Mouse (Mus musculus) gastrocnemius, adult 8-10 months (tissue): ENCODE measurements around the gene Prpf3. TPM values are rescaled to one million over a fixed set of nuclear protein-coding genes. Genes with fewer than 3 reads are reported as not detected.
"Not testable (repeated sequence)": the region's sequence is repeated elsewhere in the genome, so short reads cannot be mapped to it uniquely, and the experiment has no call there.

ENCODE experiments used
- DNase-seq, 2 experiments: peaks; one replicate each; pipeline ENCODE4 v3.0.0; 2022; ENCODE audit warnings: low spot score in 2 of 2
- total RNA-seq, 4 experiments: library from RNA; stranded (reverse); gene quantifications; 2 replicates each; pipeline ENCODE4 v1.2.4; 2022

Prpf3 gene
- total RNA-seq, 4 experiments from 2014 or later: 12.8 to 18.2 (median 15.1) TPM

- DNase-seq: peak; percentile 92 to 96
Observed at GRCm38 (mm10) chr3:95881979-95882815, 26.5 kb upstream of the Prpf3 start, which contains the start of gene Ciart. Gene Ciart (minus strand): TSS chr3:95882251.

- no peak for DNase-seq
Observed at GRCm38 (mm10) chr3:95879063-95879462, 23.4 kb upstream of the Prpf3 start.

GRCm38 (mm10) chr3:95872048-95872447, 16.4 kb upstream of the Prpf3 start:
- DNase-seq: no peak

- peak; percentile 70 to 78 for DNase-seq
Observed at GRCm38 (mm10) chr3:95871392-95871867, 15.7 kb upstream of the Prpf3 start, which contains the start of gene Mrps21. Gene Mrps21 (minus strand): TSS chr3:95871519.

GRCm38 (mm10) chr3:95870976-95871375, 15.3 kb upstream of the Prpf3 start:
- no peak for DNase-seq

- DNase-seq: no peak
Observed at GRCm38 (mm10) chr3:95867408-95867807, 11.7 kb upstream of the Prpf3 start.

GRCm38 (mm10) chr3:95866071-95866470, 10.4 kb upstream of the Prpf3 start:
- no peak for DNase-seq

GRCm38 (mm10) chr3:95865571-95865970, 9.9 kb upstream of the Prpf3 start:
- no peak for DNase-seq

- DNase-seq: no peak
Observed at GRCm38 (mm10) chr3:95865050-95865449, 9.4 kb upstream of the Prpf3 start.

- no peak for DNase-seq
Observed at GRCm38 (mm10) chr3:95863578-95863977, 7.9 kb upstream of the Prpf3 start.

- peak; percentile 36 to 53 for DNase-seq
Observed at GRCm38 (mm10) chr3:95861796-95862195, 6.1 kb upstream of the Prpf3 start.

GRCm38 (mm10) chr3:95861216-95861615, 5.5 kb upstream of the Prpf3 start:
- DNase-seq: no peak

- DNase-seq: no peak
Observed at GRCm38 (mm10) chr3:95860323-95860722, 4.6 kb upstream of the Prpf3 start.

- DNase-seq: not testable (repeated sequence)
Observed at GRCm38 (mm10) chr3:95858278-95858677, 2.6 kb upstream of the Prpf3 start.

- DNase-seq: not testable (repeated sequence)
Observed at GRCm38 (mm10) chr3:95857050-95857449, 1.4 kb upstream of the Prpf3 start.

GRCm38 (mm10) chr3:95856115-95856514, 430 bp upstream of the Prpf3 start:
- no peak for DNase-seq

- DNase-seq: no peak
Observed at GRCm38 (mm10) chr3:95851317-95851716, 4.4 kb downstream of the Prpf3 start.

GRCm38 (mm10) chr3:95850611-95851010, 5.1 kb downstream of the Prpf3 start:
- no peak for DNase-seq

- DNase-seq: no peak
Observed at GRCm38 (mm10) chr3:95842503-95843214, 13.0 kb downstream of the Prpf3 start.

GRCm38 (mm10) chr3:95839250-95839649, 16.4 kb downstream of the Prpf3 start:
- no peak for DNase-seq

GRCm38 (mm10) chr3:95829053-95829452, 26.6 kb downstream of the Prpf3 start:
- no peak for DNase-seq

GRCm38 (mm10) chr3:95826275-95826674, 29.4 kb downstream of the Prpf3 start:
- DNase-seq: no peak
